Mouse (Mus musculus): Measurements from ENCODE around the gene Rnf224. TPM values are rescaled to one million over a fixed set of nuclear protein-coding genes. Genes with fewer than 3 reads are reported as not detected.

Gene Rnf224
- total RNA-seq, 4 experiments from 2014 or later, result not detected

DNA sequence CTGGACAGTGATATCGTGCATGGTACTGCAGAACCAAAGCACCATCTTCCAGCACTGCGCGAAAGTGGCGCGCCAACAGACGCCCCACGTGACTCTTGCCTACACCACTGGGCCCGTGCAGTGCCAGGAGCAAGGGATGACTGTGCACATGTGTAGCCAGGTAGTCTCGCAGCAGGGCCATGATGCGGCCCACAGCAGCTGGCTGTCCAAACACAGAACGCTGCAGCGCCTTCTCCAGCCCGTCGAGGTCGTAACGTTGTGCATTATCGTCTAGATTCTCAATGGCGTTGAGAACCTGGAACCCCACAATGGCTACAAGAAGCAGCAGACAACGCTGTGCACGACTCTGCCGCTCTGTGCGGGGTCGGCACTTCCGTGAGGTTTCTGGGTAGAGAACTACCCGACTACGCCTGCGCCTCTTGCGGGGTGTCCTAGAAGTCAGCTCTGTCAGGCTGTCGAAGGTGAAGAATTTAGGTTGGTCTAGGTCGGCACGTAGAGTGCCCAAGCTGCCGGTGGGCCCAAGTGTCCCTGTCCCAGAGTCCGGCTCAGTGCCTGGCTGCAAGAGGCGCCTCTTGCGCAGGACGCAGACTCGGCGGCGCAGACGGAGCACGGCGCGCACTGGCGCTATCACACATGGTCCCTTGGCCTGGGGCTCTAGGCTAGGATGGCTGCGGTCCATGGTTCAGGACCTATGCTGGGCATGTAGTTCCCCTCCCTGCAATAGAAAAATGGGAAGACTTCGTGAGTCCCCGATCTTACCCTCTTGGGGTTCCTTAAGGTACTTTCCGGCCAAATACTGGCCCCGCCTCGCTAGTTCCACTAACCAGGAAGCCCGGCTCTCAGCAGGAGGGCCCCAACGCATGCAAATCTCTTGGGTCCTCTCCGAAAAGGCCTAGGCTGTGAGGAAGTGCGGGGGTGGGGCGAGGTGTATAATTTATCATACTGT lies 41.1 kb downstream of the Rnf224 start:
- no peak for DNase-seq (ENCODE audit: low spot score in 2 of 2)

DNA sequence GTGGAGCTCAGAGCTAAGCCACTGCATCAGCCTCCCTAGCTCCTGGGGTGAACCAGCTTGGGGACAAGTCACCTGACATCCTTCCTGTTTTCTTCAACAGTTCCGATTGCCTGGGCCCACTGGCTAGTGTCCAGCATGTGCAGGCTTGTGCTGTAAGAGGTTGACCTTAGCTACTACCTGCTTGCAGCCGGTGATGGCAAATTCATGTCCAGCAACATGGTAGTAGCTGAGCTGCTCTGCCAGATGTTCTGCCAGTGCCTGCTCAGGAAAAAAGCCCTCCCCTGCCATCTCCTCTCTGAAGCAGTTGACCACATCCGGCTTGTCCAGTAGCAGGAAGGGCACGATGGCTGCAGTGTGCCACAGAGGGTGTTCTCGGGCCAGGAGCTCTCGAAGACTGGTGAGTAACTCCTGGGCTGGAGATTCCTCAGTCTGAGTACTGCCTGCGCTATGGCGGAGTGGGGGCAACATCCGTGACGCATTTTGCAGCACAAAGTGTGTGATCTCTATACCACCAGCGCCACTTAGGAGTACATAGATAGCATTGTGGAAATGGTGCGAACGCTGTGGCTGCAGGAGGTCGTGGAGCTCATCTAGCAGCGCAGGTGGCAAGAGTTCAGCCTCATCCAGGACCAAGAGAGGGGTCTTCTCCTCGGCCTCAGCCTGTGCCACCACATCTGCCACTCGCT lies 42.0 kb downstream of the Rnf224 start:
- no peak for DNase-seq (ENCODE audit: low spot score in 2 of 2)

DNA sequence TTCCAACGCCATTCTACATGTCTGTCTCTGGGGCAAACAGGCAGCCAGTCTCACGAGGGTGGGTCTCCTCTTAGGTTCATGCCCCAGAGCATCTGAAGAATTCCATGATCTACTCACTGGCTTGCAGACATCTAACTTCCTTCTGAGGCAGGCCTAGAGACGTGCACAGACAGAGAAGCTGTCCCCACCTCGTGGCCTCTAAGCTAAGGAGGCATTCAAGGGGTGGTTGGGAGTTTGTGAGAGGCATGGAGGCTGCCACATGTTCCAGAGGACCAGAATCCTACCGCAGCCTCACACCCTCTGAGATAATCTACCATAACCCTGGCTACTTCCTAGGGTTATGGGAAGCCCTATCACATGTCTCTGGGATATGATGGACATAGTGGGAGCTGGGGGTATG lies 42.6 kb downstream of the Rnf224 start:
- no peak for DNase-seq (ENCODE audit: low spot score in 2 of 2)

DNA sequence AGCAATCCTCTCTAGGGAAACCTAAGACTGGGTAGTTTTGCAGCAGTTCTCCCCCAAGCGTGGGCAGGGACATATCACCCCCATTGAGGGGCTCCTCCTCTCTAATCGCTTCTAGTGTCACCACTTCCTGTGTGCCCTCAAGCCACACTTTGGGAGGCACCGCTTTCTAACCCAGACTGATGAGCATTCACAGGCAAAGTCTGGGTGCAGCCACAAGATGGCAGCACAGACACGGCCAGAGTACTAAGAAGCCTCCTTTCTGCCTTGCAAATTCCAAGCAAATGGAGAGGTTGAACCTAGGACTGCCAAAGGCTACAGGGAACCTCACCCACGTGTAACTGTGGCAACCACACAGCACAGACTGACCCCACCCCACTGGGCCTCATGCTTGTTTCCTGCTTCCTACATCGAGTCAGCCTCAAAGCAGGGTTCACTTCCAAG lies 43.2 kb downstream of the Rnf224 start:
- peak; percentile 69 to 80 for DNase-seq (ENCODE audit: low spot score in 2 of 2)

DNA sequence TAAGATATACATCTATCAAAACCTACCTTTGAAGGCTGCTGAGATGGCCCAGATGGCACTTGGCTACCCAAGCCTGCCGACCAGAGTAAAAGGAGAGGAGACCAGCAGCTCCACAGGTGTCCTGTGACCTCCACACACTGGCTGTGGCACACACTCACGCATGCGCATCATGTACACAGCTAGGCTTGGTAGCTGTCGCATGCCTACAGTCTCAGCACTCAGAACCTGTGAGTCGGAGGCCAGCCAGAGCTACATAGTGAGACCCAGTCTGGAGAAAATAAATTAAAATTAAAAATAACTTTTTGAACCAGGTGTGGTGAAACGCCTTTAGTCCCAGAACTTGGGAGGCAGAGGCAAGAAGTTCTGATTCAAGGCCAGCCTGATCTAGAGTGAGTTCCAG lies 48.7 kb downstream of the Rnf224 start:
- no peak for DNase-seq (ENCODE audit: low spot score in 2 of 2)

DNA sequence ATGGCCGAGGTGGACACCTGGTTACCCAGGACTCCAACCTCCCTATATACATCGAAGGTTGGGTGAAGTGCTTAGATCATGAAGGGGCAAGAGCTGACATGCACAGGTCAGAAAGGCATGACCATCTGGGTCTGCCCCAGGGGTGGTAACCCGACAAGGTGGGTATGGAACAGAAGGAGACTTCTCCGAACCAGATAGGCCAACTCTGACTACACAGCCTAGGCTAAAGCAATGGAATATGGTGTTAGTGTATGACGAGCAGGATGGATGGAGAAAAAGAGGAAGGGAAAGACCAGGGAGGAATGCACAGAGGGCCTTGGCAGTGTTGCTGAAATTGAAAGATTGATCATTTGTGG lies 50.0 kb downstream of the Rnf224 start:
- DNase-seq (ENCODE audit: low spot score in 2 of 2), result no peak

DNA sequence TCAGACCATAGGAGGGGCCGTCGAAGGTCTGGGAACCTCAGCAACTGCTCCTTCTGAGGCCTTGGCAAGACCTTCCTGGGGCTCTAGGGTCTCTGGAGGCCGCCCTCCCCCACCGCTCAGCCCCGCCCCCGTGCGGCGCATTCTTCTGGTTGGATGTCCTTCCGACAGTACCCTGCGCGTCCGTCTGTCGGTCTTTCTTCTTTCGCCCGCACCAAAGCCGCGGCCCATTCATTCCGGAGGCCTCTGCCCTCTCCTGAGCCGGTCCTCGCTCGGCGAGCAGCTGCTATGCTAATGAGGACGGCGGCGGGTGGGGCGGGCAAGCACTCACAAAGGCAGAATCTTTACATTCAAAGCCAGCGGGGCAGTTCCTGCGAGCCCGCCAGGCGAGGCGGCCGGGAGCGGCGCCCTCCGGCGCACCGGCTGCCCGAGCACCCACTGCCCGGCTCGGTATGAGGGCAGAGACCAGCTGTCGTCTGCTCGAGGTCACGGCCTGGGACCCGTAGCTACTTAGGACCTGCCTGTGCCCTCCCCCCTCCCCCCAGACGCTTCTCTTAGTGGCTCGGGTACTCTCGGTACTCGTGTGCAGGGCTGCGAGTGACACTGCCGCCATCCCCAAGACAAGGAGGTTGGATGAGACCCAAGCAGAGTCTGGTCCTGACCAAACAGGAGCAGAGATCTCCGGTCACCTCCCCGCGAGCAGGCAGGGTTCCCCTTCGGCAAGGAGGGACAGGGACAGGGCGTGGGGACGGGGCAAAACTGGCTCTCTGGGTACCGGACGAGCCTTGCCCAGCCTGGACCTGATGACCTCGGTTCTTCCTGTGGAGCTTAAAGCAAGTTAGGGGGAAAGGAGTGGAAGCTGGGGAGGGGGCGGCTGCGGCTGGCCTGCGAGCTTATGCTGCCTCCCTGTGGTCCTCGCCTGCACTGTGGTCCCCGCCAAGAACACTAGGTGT lies 50.7 kb downstream of the Rnf224 start:
- DNase-seq (ENCODE audit: low spot score in 2 of 2), result no peak

DNA sequence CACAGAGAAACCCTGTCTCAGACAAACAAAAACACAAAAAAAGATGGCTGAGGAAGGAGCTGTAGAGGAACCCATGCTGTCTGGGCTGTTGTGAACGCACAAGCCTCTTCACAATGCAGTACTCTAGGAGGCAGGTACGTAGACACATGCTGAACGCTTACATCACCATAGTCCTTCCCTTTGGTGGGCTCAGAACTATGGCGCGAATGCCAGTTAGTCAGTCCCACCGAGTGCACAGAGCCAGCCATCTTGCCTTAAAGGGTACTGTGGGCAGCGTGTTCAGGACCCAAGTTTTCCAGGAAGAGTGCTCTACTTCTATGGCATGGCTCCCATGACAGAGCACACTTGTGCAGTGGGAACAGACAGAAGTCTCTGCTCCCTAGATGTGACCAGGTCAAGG lies 52.1 kb downstream of the Rnf224 start:
- DNase-seq (ENCODE audit: low spot score in 2 of 2), result no peak

Other genes with a start within 250 kb of the Rnf224 start
- 1 to 10 TPM; 5.6 to 8.4 (median 7.2) TPM for gene Nsmf, start 182.4 kb downstream of the Rnf224 start, total RNA-seq (2022)
- gene Entpd8, start 156.5 kb downstream of the Rnf224 start, total RNA-seq (2022), result not detected
- not detected for gene Noxa1, start 141.6 kb downstream of the Rnf224 start, total RNA-seq (2022)
- 1 to 10 TPM; 3.0 to 7.1 (median 5.9) TPM for gene Nrarp, start 56.0 kb downstream of the Rnf224 start, total RNA-seq (2022)
- gene Tor4a, start 39.9 kb downstream of the Rnf224 start, total RNA-seq (2022), result under 1 TPM; 0.48 to 0.92 (median 0.76) TPM
- 10 to 100 TPM; 20.8 to 28.3 (median 22.6) TPM for gene Nelfb, start 25.3 kb downstream of the Rnf224 start, total RNA-seq (2022)
- gene Stpg3, start 22.1 kb downstream of the Rnf224 start, total RNA-seq (2022), result not detected
- not detected for gene Fam166a, start 18.0 kb downstream of the Rnf224 start, total RNA-seq (2022)
- gene Tubb4b, start 12.1 kb downstream of the Rnf224 start, total RNA-seq (2022), result 100 to 1,000 TPM; 228 to 239 (median 232) TPM
- not detected for gene Slc34a3, start 2.4 kb downstream of the Rnf224 start, total RNA-seq (2022)
- gene Rnf208, start 5.5 kb upstream of the Rnf224 start, total RNA-seq (2022), result under 1 TPM; 0.36 to 0.87 (median 0.69) TPM
- not detected for gene Cysrt1, start 5.7 kb upstream of the Rnf224 start, total RNA-seq (2022)
- gene AL732309.1, start 10.1 kb upstream of the Rnf224 start, total RNA-seq (2022), result 1 to 10 TPM in 2 of 4 experiments, under 1 TPM in 2; 0.54 to 1.8 (median 1.2) TPM
- 10 to 100 TPM; 11.7 to 14.1 (median 13.1) TPM for gene Tmem203, start 18.7 kb upstream of the Rnf224 start, total RNA-seq (2022)
- 1 to 10 TPM; 2.0 to 5.3 (median 2.6) TPM for gene Tprn, start 25.8 kb upstream of the Rnf224 start, total RNA-seq (2022)
- 10 to 100 TPM; 29.0 to 36.4 (median 31.2) TPM for gene Ssna1, start 35.7 kb upstream of the Rnf224 start, total RNA-seq (2022)
- gene Anapc2, start 35.7 kb upstream of the Rnf224 start, total RNA-seq (2022), result 10 to 100 TPM; 30.4 to 33.4 (median 31.3) TPM
- gene Tmem210, start 51.4 kb upstream of the Rnf224 start, total RNA-seq (2022), result not detected
- not detected for gene Lrrc26, start 53.1 kb upstream of the Rnf224 start, total RNA-seq (2022)
- gene Grin1, start 82.4 kb upstream of the Rnf224 start, total RNA-seq (2022), result not detected
- 10 to 100 TPM; 13.9 to 15.0 (median 14.4) TPM for gene Man1b1, start 95.6 kb upstream of the Rnf224 start, total RNA-seq (2022)
- gene Dpp7, start 119.6 kb upstream of the Rnf224 start, total RNA-seq (2022), result 10 to 100 TPM; 12.8 to 20.3 (median 16.7) TPM
- gene Uap1l1, start 128.9 kb upstream of the Rnf224 start, total RNA-seq (2022), result 10 to 100 TPM in 1 of 4 experiments, 1 to 10 TPM in 3; 3.6 to 11.9 (median 4.8) TPM
- not detected for gene Sapcd2, start 135.5 kb upstream of the Rnf224 start, total RNA-seq (2022)
- 1 to 10 TPM; 3.8 to 8.0 (median 6.2) TPM for gene Entpd2, start 159.1 kb upstream of the Rnf224 start, total RNA-seq (2022)
- 10 to 100 TPM; 12.6 to 19.9 (median 15.7) TPM for gene Npdc1, start 162.6 kb upstream of the Rnf224 start, total RNA-seq (2022)
- not detected for gene Fut7, start 186.5 kb upstream of the Rnf224 start, total RNA-seq (2022)
- 10 to 100 TPM; 14.6 to 19.4 (median 16.0) TPM for gene Abca2, start 191.9 kb upstream of the Rnf224 start, total RNA-seq (2022)
- 1 to 10 TPM in 1 of 4 experiments, under 1 TPM in 2, not detected in 1; 0.64 to 1.1 (median 0.77) TPM for gene Clic3, start 220.1 kb upstream of the Rnf224 start, total RNA-seq (2022)
- 10 to 100 TPM; 11.2 to 15.0 (median 14.9) TPM for gene Paxx, start 224.3 kb upstream of the Rnf224 start, total RNA-seq (2022)
- not detected for gene Ptgds, start 233.3 kb upstream of the Rnf224 start, total RNA-seq (2022)

Data from gastrocnemius, adult 8-10 months (tissue).